Mouse (Mus musculus) CH12.LX (cell line): ENCODE measurements around the gene Eya4. TPM values are rescaled to one million over a fixed set of nuclear protein-coding genes. Genes with fewer than 3 reads are reported as not detected.

Experiments
- DNase-seq: peaks from one replicate; pipeline ENCODE4 v3.0.0-alpha.2; 2013; ENCODE audit errors: extremely low read depth
- H3K27ac ChIP-seq: 2 replicates; pipeline ENCODE4 v1.5.1; 2012; ENCODE audit warnings: low read depth, mild to moderate bottlenecking, control low read depth, moderate library complexity; ENCODE audit not compliant: insufficient read depth
- H3K27me3 ChIP-seq: replicated peaks from 2 replicates; pipeline ENCODE3; 2012; ENCODE audit warnings: inconsistent platforms
- H3K36me3 ChIP-seq, 2 experiments: replicated peaks in 1 of 2; 2 replicates each; pipeline versions ENCODE3 to v1.6.1; 2012; ENCODE audit warnings: inconsistent platforms in 1 of 2, low read length in 1 of 2, mild to moderate bottlenecking in 1 of 2, mixed read lengths in 1 of 2, moderate library complexity in 1 of 2; ENCODE audit not compliant: control insufficient read depth in 1 of 2, insufficient read depth in 1 of 2
- H3K4me1 ChIP-seq, 2 experiments: 2 replicates each; pipeline ENCODE4 v1.6.1; 2012; ENCODE audit warnings: inconsistent platforms in 1 of 2, moderate library complexity in 1 of 2; ENCODE audit not compliant: insufficient read depth in 2 of 2, control insufficient read depth in 1 of 2
- H3K4me2 ChIP-seq: 2 replicates; pipeline ENCODE4 v1.6.1; 2012; ENCODE audit warnings: low read depth, mild to moderate bottlenecking, control low read depth; ENCODE audit not compliant: poor library complexity, insufficient read depth, severe bottlenecking
- H3K4me3 ChIP-seq, 3 experiments: fragments of 150-350 bp in 1 of 3; sonication (generic) in 1 of 3; replicated peaks in 1 of 3; 2 replicates each; pipeline versions ENCODE3 to v1.5.1; 2011 to 2012; ENCODE audit warnings: low read depth in 2 of 3, low read length in 2 of 3, mild to moderate bottlenecking in 2 of 3, moderate library complexity in 2 of 3, control low read depth in 1 of 3, improper control_type of control experiment in 1 of 3, inconsistent platforms in 1 of 3, mixed read lengths in 1 of 3; ENCODE audit not compliant: poor library complexity in 1 of 3
- H3K79me2 ChIP-seq: replicated peaks from 2 replicates; pipeline ENCODE4 v1.6.1; 2012; ENCODE audit warnings: mild to moderate bottlenecking, moderate library complexity; ENCODE audit not compliant: control insufficient read depth, poor library complexity, insufficient read depth, severe bottlenecking; ENCODE audit errors: extremely low read depth
- H3K9ac ChIP-seq: 2 replicates; pipeline ENCODE4 v1.6.1; 2012; ENCODE audit warnings: low read depth, mild to moderate bottlenecking, control low read depth, moderate library complexity; ENCODE audit not compliant: insufficient read depth
- H3K9me3 ChIP-seq: replicated peaks from 2 replicates; pipeline ENCODE3; 2012; ENCODE audit warnings: low read length, inconsistent platforms, mixed read lengths
- BHLHE40 ChIP-seq: IDR thresholded peaks from 2 replicates; pipeline ENCODE4 v1.6.1; 2011; ENCODE audit warnings: mild to moderate bottlenecking, low read depth, low read length, improper control_type of control experiment
- CHD1 ChIP-seq: IDR thresholded peaks from 2 replicates; pipeline ENCODE4 v1.6.1; 2012; ENCODE audit warnings: low read depth, low read length, improper control_type of control experiment, inconsistent platforms
- CTCF ChIP-seq, 2 experiments: IDR thresholded peaks in 1 of 2; conservative IDR thresholded peaks in 1 of 2; 2 replicates each; pipeline ENCODE4 v1.5.1; 2011 to 2012; ENCODE audit warnings: low read depth in 2 of 2, low read length in 2 of 2, improper control_type of control experiment in 1 of 2, inconsistent platforms in 1 of 2, mild to moderate bottlenecking in 1 of 2, moderate library complexity in 1 of 2
- E2F4 ChIP-seq: IDR thresholded peaks from 2 replicates; pipeline ENCODE4 v1.6.1; 2011; ENCODE audit warnings: low read depth, low read length, improper control_type of control experiment; ENCODE audit not compliant: insufficient replicate concordance
- ELF1 ChIP-seq: IDR thresholded peaks from 2 replicates; pipeline ENCODE4 v1.6.1; 2014; ENCODE audit warnings: low read depth, mild to moderate bottlenecking, inconsistent platforms, low read length, improper control_type of control experiment
- EP300 ChIP-seq: IDR thresholded peaks from 2 replicates; pipeline ENCODE4 v1.6.1; 2011; ENCODE audit warnings: low read length, improper control_type of control experiment
- ETS1 ChIP-seq: conservative IDR thresholded peaks from 2 replicates; pipeline ENCODE4 v1.6.1; 2012; ENCODE audit warnings: low read depth, mild to moderate bottlenecking, inconsistent platforms, low read length, improper control_type of control experiment, moderate library complexity
- HCFC1 ChIP-seq: IDR thresholded peaks from 2 replicates; pipeline ENCODE4 v1.6.1; 2012; ENCODE audit warnings: low read depth, mild to moderate bottlenecking, inconsistent platforms, low read length, improper control_type of control experiment
- IRF4 ChIP-seq: IDR thresholded peaks from 2 replicates; pipeline ENCODE4 v1.6.1; 2014; ENCODE audit warnings: low read depth, mild to moderate bottlenecking, inconsistent platforms, low read length, improper control_type of control experiment
- JUN ChIP-seq: IDR thresholded peaks from 2 replicates; pipeline ENCODE4 v1.6.1; 2011; ENCODE audit warnings: low read depth, mild to moderate bottlenecking, low read length, improper control_type of control experiment, moderate library complexity; ENCODE audit not compliant: insufficient read depth
- KAT2A ChIP-seq: IDR thresholded peaks from 2 replicates; pipeline ENCODE4 v1.6.1; 2012; ENCODE audit warnings: low read length, improper control_type of control experiment, inconsistent platforms; ENCODE audit not compliant: insufficient replicate concordance
- MAX ChIP-seq: IDR thresholded peaks from 2 replicates; pipeline ENCODE4 v1.6.1; 2011; ENCODE audit warnings: low read length, improper control_type of control experiment
- MXI1 ChIP-seq: IDR thresholded peaks from 2 replicates; pipeline ENCODE4 v1.6.1; 2011; ENCODE audit warnings: mild to moderate bottlenecking, low read depth, low read length, improper control_type of control experiment
- MYC ChIP-seq: IDR thresholded peaks from 2 replicates; pipeline ENCODE4 v1.6.1; 2011; ENCODE audit warnings: low read depth, mild to moderate bottlenecking, improper control_type of control experiment, low read length
- PAX5 ChIP-seq: IDR thresholded peaks from 2 replicates; pipeline ENCODE4 v1.6.1; 2012; ENCODE audit warnings: low read length, inconsistent platforms, mixed read lengths
- POLR2AphosphoS2 ChIP-seq: IDR thresholded peaks from 2 replicates; pipeline ENCODE4 v1.6.1; 2011; ENCODE audit warnings: low read depth, low read length, improper control_type of control experiment
- RAD21 ChIP-seq: IDR thresholded peaks from 2 replicates; pipeline ENCODE4 v1.6.1; 2011; ENCODE audit warnings: low read depth, mild to moderate bottlenecking, low read length, improper control_type of control experiment, moderate library complexity
- RCOR1 ChIP-seq: conservative IDR thresholded peaks from 2 replicates; pipeline ENCODE4 v1.6.1; 2012; ENCODE audit warnings: low read depth, mild to moderate bottlenecking, inconsistent platforms, low read length, improper control_type of control experiment
- SIN3A ChIP-seq: IDR thresholded peaks from 2 replicates; pipeline ENCODE4 v1.6.1; 2012; ENCODE audit warnings: low read length, improper control_type of control experiment, inconsistent platforms
- SMC3 ChIP-seq: IDR thresholded peaks from 2 replicates; pipeline ENCODE4 v1.6.1; 2011; ENCODE audit warnings: low read depth, low read length, improper control_type of control experiment
- UBTF ChIP-seq: IDR thresholded peaks from 2 replicates; pipeline ENCODE4 v1.6.1; 2012; ENCODE audit warnings: low read depth, mild to moderate bottlenecking, inconsistent platforms, low read length, improper control_type of control experiment, moderate library complexity
- USF1 ChIP-seq: IDR thresholded peaks from 2 replicates; pipeline ENCODE4 v1.6.1; 2014; ENCODE audit warnings: low read depth, mild to moderate bottlenecking, inconsistent platforms, low read length, improper control_type of control experiment
- USF2 ChIP-seq: conservative IDR thresholded peaks from 2 replicates; pipeline ENCODE4 v1.6.1; 2011; ENCODE audit warnings: low read depth, low read length, improper control_type of control experiment
- ZNF384 ChIP-seq: IDR thresholded peaks from 2 replicates; pipeline ENCODE4 v1.6.1; 2012; ENCODE audit warnings: low read depth, low read length, improper control_type of control experiment, inconsistent platforms
- dilution Hi-C: fragments of 300-500 bp; cut with MboI; formaldehyde crosslinking; loops from 2 replicates; pipeline ENCODE4 v1.14.3; 2020; ENCODE audit warnings: low sequenced_read_pairs; ENCODE audit not compliant: extremely low pct_unique_long_range_greater_than_20kb, extremely low pct_ligation_motif_present
- in situ Hi-C: fragments of 300-500 bp; cut with MboI; formaldehyde crosslinking; loops from 3 replicates; pipeline ENCODE4 v1.14.3; 2019; ENCODE audit warnings: low sequenced_read_pairs, low pct_ligation_motif_present, low pct_unique_long_range_greater_than_20kb, mixed read lengths
- polyA plus RNA-seq: library from polyadenylated mRNA; unstranded; fragments of >175 nt; gene quantifications from 2 replicates; pipeline ENCODE4 v1.2.1, GENCODE M21; 2012; ENCODE audit warnings: low read depth; ENCODE audit not compliant: insufficient read length
- total RNA-seq, 2 experiments: library from RNA; depleted of rRNA; stranded (reverse); fragments of 300-350 nt in 1 of 2; fragments of >200 nt in 1 of 2; gene quantifications; 2 replicates each; pipeline ENCODE4 v1.2.3; 2012 to 2014

Eya4 gene
- total and polyA plus RNA-seq, 3 experiments, result 0.05 to 0.10 TPM; not detected in 1

DNA sequence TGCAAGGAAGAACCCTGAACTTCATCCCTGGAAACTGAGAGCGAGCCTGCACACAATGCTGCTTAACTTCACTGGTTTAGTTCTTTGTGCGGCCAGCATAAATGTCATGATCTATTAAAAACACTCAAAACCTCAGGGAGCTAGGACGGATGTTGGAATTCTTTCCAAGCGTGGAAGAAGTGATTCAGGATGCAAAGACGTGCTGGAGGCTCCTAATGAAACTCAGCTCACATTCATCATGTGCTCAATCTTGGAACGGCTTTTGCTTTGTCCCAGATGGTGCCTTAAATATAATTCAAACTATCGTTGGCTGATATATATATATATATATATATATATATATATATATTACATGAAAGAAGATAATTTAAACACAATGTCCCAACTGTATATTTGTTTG lies 58.1 kb downstream of the Eya4 start:
- Histone ChIP-seq H3K4me1 (no peaks in the 10 kb centered on the region), H3K27me3 (no peaks in the 10 kb centered on the region), H3K4me3 (no peak overlapping the region), H3K9ac (no peak overlapping the region), H3K36me3 (no peaks in the 10 kb centered on the region), H3K79me2 (no peaks in the 10 kb centered on the region), H3K27ac (no peak overlapping the region), H3K4me2 (no peak overlapping the region), H3K9me3 (no peaks in the 10 kb centered on the region)
- in situ Hi-C loops (no loop called here), dilution Hi-C loops (no loop called here)
- DNase-seq, result no peak
- no peak for TF ChIP-seq E2F4
- no peak for TF ChIP-seq MAX
- TF ChIP-seq BHLHE40, result no peak
- no peak for TF ChIP-seq USF2
- no peak for TF ChIP-seq HCFC1
- no peak for TF ChIP-seq JUN
- TF ChIP-seq ZNF384, result no peak
- no peak for TF ChIP-seq USF1
- TF ChIP-seq KAT2A, result no peak
- TF ChIP-seq ETS1, result no peak
- TF ChIP-seq MXI1, result no peak
- TF ChIP-seq CTCF (conservative IDR thresholded peaks at IDR 0.05 in 1 of 2, IDR thresholded peaks at IDR 0.05 in 1 of 2; ENCODE audit: low read depth in 2 of 2, low read length in 2 of 2), result no peak

DNA sequence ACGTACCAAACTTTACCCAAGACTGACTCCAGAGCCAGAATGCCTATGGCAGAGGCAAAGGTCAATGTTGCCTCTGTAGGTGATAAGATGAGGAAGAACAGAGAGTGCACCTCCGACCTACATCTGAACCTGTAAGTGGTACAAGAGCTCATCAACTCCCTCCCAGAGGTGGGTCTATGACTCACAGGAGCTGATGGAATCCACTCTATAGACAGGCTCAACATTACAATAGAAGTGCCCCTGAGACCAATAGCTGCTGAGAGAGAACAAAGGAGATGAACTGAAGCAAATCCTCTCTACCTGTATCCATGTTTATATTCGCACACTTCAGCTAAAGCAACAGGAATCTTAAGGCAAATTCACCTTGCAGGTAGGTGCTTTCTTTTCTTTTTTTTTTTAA lies 73.2 kb downstream of the Eya4 start:
- TF ChIP-seq ELF1 (no peak), RAD21 (no peak), PAX5 (no peak), POLR2AphosphoS2 (no peak), SIN3A (no peak), ZNF384 (no peak), CHD1 (no peak), EP300 (no peak), E2F4 (no peak), MYC (no peak), RCOR1 (no peak), IRF4 (no peak), SMC3 (no peak), UBTF (no peak), MXI1 (no peak)
- no peaks in the 10 kb centered on the region for H3K9me3 ChIP-seq
- no peak overlapping the region for H3K27ac ChIP-seq
- H3K27me3 ChIP-seq, result no peaks in the 10 kb centered on the region
- dilution Hi-C loops (no loop called here), in situ Hi-C loops (no loop called here)
- no peak overlapping the region for H3K4me3 ChIP-seq
- no peak overlapping the region for H3K9ac ChIP-seq
- H3K4me1 ChIP-seq, result no peaks in the 10 kb centered on the region
- H3K4me2 ChIP-seq, result no peak overlapping the region
- H3K36me3 ChIP-seq, result no peaks in the 10 kb centered on the region
- H3K79me2 ChIP-seq, result no peaks in the 10 kb centered on the region
- no peak for DNase-seq
